Mouse (Mus musculus) frontal cortex, postnatal 36 days (tissue): ENCODE results near the gene Mtx3.

Source experiments
- DNase-seq, 2 experiments: peaks; one replicate each; pipeline ENCODE4 v3.0.0; 2022; ENCODE audit warnings: low spot score in 2 of 2

Gene Mtx3

DNA sequence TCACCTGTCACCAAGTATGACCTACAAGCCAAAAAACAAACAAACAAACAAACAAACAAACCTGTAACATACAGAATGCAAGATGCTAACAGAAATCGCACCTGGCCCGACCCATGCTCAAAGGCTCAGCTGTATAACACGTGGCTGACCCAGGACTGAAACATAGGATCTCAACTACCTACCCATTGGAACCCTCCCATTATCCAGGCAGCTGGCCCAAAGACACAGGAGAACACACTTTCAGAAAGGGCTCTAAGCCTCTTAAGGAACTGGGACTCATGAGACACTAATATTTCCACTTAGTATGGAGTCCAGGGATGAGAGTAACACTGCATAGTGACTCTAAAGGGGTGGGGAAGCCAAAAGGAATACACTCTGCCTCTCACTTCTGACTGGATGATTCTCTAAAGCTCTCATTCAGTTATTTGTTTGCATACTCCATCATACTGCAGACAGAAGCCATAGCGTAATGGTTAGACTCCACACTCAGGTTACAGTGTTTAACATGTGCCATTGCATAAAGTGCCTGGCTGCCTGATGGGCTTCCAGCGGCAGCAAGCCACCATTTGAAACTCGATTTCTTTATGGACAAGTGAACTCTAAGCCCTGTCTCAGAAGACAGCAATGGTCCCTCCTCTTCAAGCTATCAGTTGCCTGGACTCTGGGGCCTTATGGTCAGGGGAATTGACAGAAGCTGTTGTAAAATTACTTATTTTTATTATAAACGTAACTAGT is 38.6 kb downstream of the Mtx3 start:
- no peak for DNase-seq

DNA sequence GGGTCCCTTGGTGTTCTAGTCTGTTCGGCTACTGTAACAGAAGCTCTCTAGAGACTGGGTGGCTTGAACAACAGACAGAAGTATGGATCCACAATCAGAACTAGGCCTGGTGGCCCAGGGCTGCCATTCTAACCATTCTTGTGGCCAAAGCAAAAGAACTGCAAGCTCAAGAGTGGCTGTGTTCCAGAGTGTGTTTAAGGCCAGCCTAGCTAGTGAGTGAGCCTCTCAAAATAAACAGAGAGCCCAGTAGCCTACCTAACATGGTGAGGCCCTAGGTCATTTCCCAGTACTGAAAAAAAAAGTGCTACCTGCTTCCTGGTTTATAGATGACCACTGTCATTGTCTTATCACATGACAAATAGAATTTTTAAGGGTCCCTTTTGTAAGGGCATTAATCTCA is 39.6 kb downstream of the Mtx3 start:
- no peak for DNase-seq

DNA sequence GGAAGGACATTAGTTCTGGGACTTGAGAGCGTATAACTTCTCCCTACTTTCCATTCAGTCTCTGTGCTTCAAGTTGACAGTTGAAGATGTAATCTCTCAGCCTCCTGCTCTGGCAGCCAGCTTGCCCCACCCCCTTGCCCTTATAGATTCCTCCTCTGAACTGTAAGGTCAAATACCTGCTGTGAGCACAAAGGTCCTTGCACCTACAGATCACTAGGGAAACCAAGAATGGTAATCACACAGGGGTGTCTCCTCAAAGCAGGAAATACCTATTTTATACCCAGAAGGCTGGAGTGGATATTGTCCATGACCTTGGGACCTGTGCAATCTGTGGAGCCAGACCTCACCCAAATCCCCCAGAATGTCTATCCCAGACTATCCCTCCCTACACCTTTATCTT is 40.4 kb downstream of the Mtx3 start:
- DNase-seq: no peak

DNA sequence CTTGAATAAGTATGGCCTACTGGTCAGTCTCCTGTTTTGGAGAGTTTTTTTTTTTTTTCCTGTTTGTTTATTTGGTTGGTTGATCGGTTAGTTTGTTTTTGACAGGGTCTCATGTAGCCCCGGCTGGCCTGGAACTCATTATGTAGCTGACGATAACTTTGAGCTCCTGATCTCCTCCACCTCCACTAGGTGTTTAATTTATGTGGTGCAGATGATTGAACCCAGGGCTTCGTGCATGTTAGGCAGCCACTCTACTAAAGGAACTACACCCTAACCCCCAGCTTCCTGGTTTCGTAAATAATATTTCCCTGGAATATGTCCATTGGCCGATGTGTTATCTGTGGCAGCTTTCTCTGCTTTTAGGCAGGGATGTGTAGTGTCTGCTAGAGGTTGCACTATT is 54.5 kb downstream of the Mtx3 start:
- DNase-seq: no peak

DNA sequence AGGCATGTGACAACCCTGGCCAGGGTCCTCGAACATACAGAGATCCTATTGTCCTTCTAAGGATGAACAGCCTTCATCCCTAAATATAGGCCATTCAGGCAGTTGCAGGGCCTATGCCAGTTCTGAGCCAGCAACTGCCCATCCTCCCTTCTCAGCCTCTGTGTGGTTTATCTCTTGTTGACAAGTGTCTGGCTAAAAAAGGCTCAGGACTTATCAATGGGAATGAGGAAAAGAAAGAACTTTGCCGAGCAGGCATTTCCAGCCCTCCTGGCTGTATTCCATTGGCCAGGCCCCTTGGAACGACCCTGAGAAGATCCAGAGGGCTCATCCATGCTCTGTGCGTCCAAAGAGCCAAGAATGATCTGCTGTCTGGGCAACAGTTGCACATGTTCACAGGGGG is 58.7 kb downstream of the Mtx3 start:
- no peak for DNase-seq

DNA sequence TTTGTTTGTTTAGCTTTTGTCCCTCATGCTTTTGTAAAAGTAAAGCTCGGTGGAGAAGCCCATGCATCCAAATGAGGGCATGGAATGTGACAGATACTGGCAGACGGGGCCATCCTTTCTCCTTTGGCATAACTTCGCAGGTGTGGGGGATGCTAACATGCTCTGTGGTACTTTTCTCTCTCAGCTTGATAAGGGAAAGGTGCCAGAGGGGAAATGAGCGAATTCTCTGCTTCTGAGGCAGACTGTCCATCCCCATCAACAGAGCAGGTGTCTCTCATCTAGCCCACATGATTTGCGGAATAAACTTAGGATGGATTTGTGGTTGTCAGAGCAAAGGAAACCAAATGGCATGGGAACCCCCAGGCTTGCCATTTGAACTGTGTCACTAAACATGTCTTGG is 61.4 kb downstream of the Mtx3 start:
- no peak for DNase-seq

DNA sequence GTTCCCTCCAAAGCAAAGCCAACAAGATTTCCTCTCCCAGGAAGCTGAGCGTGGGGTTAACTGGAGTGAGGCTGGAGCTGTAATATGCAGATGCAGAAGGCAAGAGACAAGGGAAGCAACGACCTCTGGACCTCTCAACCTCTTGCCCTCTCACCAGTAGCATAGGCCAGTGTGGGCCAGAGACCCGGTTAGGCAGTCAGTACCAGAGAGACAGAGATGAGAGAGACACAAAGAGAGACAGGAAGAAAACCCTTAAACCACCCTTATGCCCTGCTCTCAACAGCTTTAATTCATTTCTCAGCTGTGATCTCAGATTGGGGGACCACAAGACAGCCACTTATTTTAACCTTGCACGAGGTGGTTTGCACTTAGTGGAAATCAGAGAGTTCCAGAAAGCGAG is 62.8 kb downstream of the Mtx3 start:
- no peak for DNase-seq
